Mouse (Mus musculus): ENCODE data around the gene Fam114a1. TPM values are rescaled to one million over a fixed set of nuclear protein-coding genes. Genes with fewer than 3 reads are reported as not detected.

Fam114a1 gene
- polyA plus RNA-seq, 1 experiment from 2014 or later, result 14.5 TPM

- Histone ChIP-seq H3K36me3 (replicated peaks) (no peaks in the 10 kb centered on the region), H3K27me3 (replicated peaks; ENCODE audit: low read depth, poor library complexity, severe bottlenecking) (no peaks in the 10 kb centered on the region), H3K4me1 (peaks cover 11% of the 10 kb centered on the region), H3K9me3 (no peaks in the 10 kb centered on the region), H3K27ac (replicated peaks) (no peak overlapping the region), H3K4me3 (no peak overlapping the region)
- no peak for DNase-seq (ENCODE audit: low spot score)
- WGBS, result 70% methylated on average over 5 of the region's 5 CpGs
Observed at GRCm38 (mm10) chr5:65040463-65040862, 70.6 kb downstream of the Fam114a1 start.

- no peaks in the 10 kb centered on the region for H3K27me3 ChIP-seq (replicated peaks; ENCODE audit: low read depth, poor library complexity, severe bottlenecking)
- H3K36me3 ChIP-seq (replicated peaks), result no peaks in the 10 kb centered on the region
- no peaks in the 10 kb centered on the region for H3K9me3 ChIP-seq
- WGBS, result 77% methylated on average over 11 of the region's 11 CpGs
- no peak for DNase-seq (ENCODE audit: low spot score)
- no peak overlapping the region for H3K4me3 ChIP-seq
- peaks cover 19% of the 10 kb centered on the region for H3K4me1 ChIP-seq
- no peak overlapping the region for H3K27ac ChIP-seq (replicated peaks)
Observed at GRCm38 (mm10) chr5:65043407-65043895, 73.6 kb downstream of the Fam114a1 start.

DNA sequence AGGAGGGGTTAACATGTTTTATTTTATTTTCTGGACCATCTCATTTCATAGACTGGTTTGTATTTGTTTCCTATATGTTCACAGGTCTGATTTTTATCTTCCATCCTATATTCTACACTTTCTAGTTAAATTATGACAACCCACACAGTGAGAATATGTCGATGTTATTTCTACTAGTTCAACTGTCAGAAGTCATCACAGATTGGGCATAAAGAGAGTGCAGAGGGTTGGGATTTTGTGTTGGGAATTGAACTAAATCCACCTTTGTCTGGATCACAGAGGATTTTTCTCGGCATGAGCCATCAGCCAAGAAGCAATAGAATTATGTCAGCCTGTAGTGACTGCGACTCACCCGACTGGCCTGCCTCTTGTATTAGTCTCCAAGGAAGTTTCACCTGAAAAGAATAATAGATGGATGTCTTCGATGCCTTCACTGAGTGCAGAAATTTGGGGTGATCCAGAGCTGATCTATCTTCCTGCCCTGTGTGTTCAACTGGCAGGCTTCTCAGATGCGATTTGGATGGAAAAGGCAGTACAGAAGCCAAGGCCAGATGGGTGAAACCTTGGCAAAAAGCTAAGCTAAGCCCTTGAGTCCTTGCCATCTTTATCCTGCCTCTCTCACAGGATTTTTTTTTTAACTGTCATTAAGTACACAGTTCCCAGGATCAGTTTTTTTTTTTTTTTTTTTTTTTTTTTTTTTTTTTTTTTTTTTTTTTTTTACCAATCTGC, 75.9 kb downstream of the Fam114a1 start:
- Histone ChIP-seq H3K27ac (replicated peaks) (no peak overlapping the region), H3K27me3 (replicated peaks; ENCODE audit: low read depth, poor library complexity, severe bottlenecking) (no peaks in the 10 kb centered on the region), H3K36me3 (replicated peaks) (no peaks in the 10 kb centered on the region), H3K4me1 (peaks cover 9% of the 10 kb centered on the region), H3K9me3 (no peaks in the 10 kb centered on the region), H3K4me3 (no peak overlapping the region)
- 83% methylated on average over 6 of the region's 6 CpGs for WGBS
- DNase-seq (ENCODE audit: low spot score), result no peak

GRCm38 (mm10) chr5:65046442-65047284, 76.8 kb downstream of the Fam114a1 start:
- 58% methylated on average over 12 of the region's 12 CpGs for WGBS
- H3K27me3 ChIP-seq (replicated peaks; ENCODE audit: low read depth, poor library complexity, severe bottlenecking), result no peaks in the 10 kb centered on the region
- H3K4me1 ChIP-seq, result peaks cover 9% of the 10 kb centered on the region
- H3K4me3 ChIP-seq, result no peak overlapping the region
- no peaks in the 10 kb centered on the region for H3K9me3 ChIP-seq
- DNase-seq (ENCODE audit: low spot score), result no peak
- no peaks in the 10 kb centered on the region for H3K36me3 ChIP-seq (replicated peaks)
- 0 out of 2 replicates have a peak overlapping the region, but pooled peaks have one; percentile 35 for H3K27ac ChIP-seq (replicated peaks)

- DNase-seq (ENCODE audit: low spot score), result no peak
- no peaks in the 10 kb centered on the region for H3K27me3 ChIP-seq (replicated peaks; ENCODE audit: low read depth, poor library complexity, severe bottlenecking)
- H3K36me3 ChIP-seq (replicated peaks), result no peaks in the 10 kb centered on the region
- 0 out of 2 replicates have a peak overlapping the region, but pooled peaks have one; percentile 35 for H3K27ac ChIP-seq (replicated peaks)
- H3K9me3 ChIP-seq, result no peaks in the 10 kb centered on the region
- H3K4me1 ChIP-seq, result peaks cover 9% of the 10 kb centered on the region
- WGBS, result 73% methylated on average over 12 of the region's 12 CpGs
- H3K4me3 ChIP-seq, result no peak overlapping the region
Observed at GRCm38 (mm10) chr5:65047285-65047855, 77.5 kb downstream of the Fam114a1 start.

GRCm38 (mm10) chr5:65049880-65050279, 80.0 kb downstream of the Fam114a1 start:
- WGBS, result 81% methylated on average over 5 of the region's 5 CpGs
- DNase-seq (ENCODE audit: low spot score), result no peak
- Histone ChIP-seq H3K36me3 (replicated peaks) (no peaks in the 10 kb centered on the region), H3K9me3 (no peaks in the 10 kb centered on the region), H3K4me3 (no peak overlapping the region), H3K27me3 (replicated peaks; ENCODE audit: low read depth, poor library complexity, severe bottlenecking) (no peaks in the 10 kb centered on the region), H3K27ac (replicated peaks) (no peak overlapping the region), H3K4me1 (peaks cover 9% of the 10 kb centered on the region)

GRCm38 (mm10) chr5:65051513-65051912, 81.6 kb downstream of the Fam114a1 start:
- H3K27me3 ChIP-seq (replicated peaks; ENCODE audit: low read depth, poor library complexity, severe bottlenecking), result no peaks in the 10 kb centered on the region
- WGBS, result 91% methylated on average over 3 of the region's 3 CpGs
- H3K9me3 ChIP-seq, result no peaks in the 10 kb centered on the region
- H3K27ac ChIP-seq (replicated peaks), result no peak overlapping the region
- DNase-seq (ENCODE audit: low spot score), result no peak
- no peaks in the 10 kb centered on the region for H3K36me3 ChIP-seq (replicated peaks)
- peaks cover 8% of the 10 kb centered on the region for H3K4me1 ChIP-seq
- no peak overlapping the region for H3K4me3 ChIP-seq

GRCm38 (mm10) chr5:65057596-65057995, 87.7 kb downstream of the Fam114a1 start:
- no peaks in the 10 kb centered on the region for H3K36me3 ChIP-seq (replicated peaks)
- no peak for DNase-seq (ENCODE audit: low spot score)
- H3K4me1 ChIP-seq, result no peaks in the 10 kb centered on the region
- H3K4me3 ChIP-seq, result no peak overlapping the region
- WGBS, result 95% methylated on average over 6 of the region's 6 CpGs
- no peaks in the 10 kb centered on the region for H3K9me3 ChIP-seq
- H3K27ac ChIP-seq (replicated peaks), result no peak overlapping the region
- H3K27me3 ChIP-seq (replicated peaks; ENCODE audit: low read depth, poor library complexity, severe bottlenecking), result no peaks in the 10 kb centered on the region

DNA sequence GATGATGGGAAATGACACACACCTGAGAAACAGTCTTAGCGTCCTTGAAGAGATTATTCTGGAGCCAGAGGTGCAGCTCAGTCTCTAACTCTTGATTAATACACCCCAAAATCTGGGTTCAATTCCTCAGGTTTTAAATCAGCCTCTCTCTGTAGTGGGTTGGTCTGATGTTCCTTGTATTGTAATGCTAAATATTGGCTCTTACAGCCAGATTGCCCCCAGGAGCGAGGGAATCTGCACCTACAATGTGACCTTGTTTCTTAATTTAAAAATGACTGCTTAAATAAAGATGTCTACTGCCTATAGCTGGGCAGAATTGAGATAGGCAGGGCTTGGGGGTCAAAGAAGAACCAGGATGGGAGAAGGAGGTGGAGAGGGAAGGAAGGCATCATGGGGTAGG, 89.9 kb downstream of the Fam114a1 start:
- DNase-seq (ENCODE audit: low spot score), result no peak
- WGBS, result 72% methylated on average over 2 of the region's 2 CpGs
- Histone ChIP-seq H3K9me3 (no peaks in the 10 kb centered on the region), H3K4me1 (no peaks in the 10 kb centered on the region), H3K36me3 (replicated peaks) (no peaks in the 10 kb centered on the region), H3K4me3 (no peak overlapping the region), H3K27ac (replicated peaks) (no peak overlapping the region), H3K27me3 (replicated peaks; ENCODE audit: low read depth, poor library complexity, severe bottlenecking) (no peaks in the 10 kb centered on the region)

DNA sequence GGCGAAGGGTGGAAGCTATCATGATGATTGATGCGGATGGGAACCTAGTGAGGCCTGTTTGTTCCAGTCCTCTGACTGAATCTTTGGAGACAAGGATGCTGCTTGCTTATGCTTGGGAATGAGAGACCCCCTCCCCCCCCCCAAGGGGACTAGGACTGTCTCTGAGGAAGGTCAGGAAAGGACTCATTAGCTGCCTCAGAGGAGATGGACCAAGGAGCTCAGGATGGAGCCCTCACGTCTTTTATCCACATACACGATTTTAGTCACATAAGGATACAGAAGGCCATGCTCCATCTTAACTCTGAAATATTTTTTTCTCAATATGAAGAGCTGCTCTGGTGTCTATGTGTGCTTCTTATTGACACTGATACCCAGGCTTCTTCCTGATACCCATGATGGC, 92.4 kb downstream of the Fam114a1 start:
- Histone ChIP-seq H3K9me3 (no peaks in the 10 kb centered on the region), H3K36me3 (replicated peaks) (no peaks in the 10 kb centered on the region), H3K4me3 (no peak overlapping the region), H3K27ac (replicated peaks) (no peak overlapping the region), H3K4me1 (no peaks in the 10 kb centered on the region), H3K27me3 (replicated peaks; ENCODE audit: low read depth, poor library complexity, severe bottlenecking) (no peaks in the 10 kb centered on the region)
- no peak for DNase-seq (ENCODE audit: low spot score)
- 90% methylated on average over 4 of the region's 4 CpGs for WGBS

- Histone ChIP-seq H3K27ac (replicated peaks) (no peak overlapping the region), H3K36me3 (replicated peaks) (no peaks in the 10 kb centered on the region), H3K4me3 (no peak overlapping the region), H3K27me3 (replicated peaks; ENCODE audit: low read depth, poor library complexity, severe bottlenecking) (no peaks in the 10 kb centered on the region), H3K9me3 (no peaks in the 10 kb centered on the region), H3K4me1 (no peaks in the 10 kb centered on the region)
- WGBS, result 78% methylated on average over 2 of the region's 2 CpGs
- no peak for DNase-seq (ENCODE audit: low spot score)
Observed at GRCm38 (mm10) chr5:65063266-65063665, 93.4 kb downstream of the Fam114a1 start.

DNA sequence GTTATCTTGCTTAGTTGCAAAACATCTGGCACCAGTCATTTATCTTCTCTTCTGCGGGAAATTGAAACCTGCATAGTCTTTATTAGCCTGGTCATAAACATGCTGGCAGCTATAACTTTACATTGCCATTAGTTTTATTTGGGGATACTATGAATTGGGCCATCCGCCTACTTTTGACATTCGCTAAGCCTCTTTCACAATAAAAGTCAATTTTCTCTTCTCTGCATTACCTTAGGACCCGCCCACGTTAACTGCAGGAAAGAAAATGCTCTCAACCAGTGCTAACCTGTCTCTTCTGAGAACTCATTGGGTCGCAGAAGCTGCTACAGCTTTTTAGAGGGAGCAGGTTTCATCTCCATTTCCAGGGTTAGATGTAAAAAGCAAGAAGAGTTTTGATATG, 98.3 kb downstream of the Fam114a1 start:
- no peak overlapping the region for H3K27ac ChIP-seq (replicated peaks)
- H3K36me3 ChIP-seq (replicated peaks), result no peaks in the 10 kb centered on the region
- DNase-seq (ENCODE audit: low spot score), result no peak
- 88% methylated on average over 6 of the region's 6 CpGs for WGBS
- H3K9me3 ChIP-seq, result no peaks in the 10 kb centered on the region
- 0 out of 2 replicates have a peak, but pooled peaks cover 3% of the 10 kb centered on the region for H3K4me1 ChIP-seq
- H3K27me3 ChIP-seq (replicated peaks; ENCODE audit: low read depth, poor library complexity, severe bottlenecking), result no peaks in the 10 kb centered on the region
- no peak overlapping the region for H3K4me3 ChIP-seq
